Mouse (Mus musculus): ENCODE results near the gene Nkrf. TPM values are rescaled to one million over a fixed set of nuclear protein-coding genes. Genes with fewer than 3 reads are reported as not detected.

Nkrf gene
- total and polyA plus RNA-seq, 3 experiments, result 9.5 to 59.3 (median 14.1) TPM

DNA sequence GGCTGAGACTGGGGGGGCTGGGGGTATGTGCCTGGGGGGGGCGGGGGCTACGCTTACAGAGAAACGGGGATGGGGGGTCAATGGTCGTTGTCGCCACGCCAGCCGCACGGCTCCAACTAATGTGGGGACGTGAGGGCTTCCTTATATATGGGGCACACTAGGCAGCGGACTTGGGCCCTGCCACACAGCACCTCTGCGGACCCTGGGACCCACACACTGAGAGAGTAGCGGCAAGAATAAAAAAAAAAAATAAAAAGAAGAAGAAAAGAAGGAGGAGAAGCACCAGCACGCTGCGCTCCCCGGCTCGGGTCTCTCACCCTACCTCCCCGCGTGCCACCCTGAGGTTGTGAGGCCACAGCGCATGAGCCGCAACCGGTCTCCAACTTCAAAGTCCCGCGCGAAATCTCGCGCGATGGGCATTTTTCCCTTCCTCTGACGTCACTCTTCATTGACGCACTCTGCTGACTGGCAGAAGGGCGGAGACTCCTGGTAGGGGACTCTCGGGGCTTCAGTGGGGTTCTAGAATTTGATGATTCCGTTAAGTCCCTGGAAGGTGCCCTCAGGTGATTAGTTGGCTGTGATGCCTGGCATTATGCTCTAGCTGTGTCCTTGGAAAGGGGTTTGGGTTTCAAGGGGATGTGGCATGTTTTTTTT, 543 bp upstream of the Nkrf start (continued):
- TF ChIP-seq POLR2A (IDR thresholded peaks at IDR 0.05; ENCODE audit: control insufficient read depth in 1 of 2, insufficient read depth in 1 of 2, low read depth in 1 of 2, low read length in 2 of 2, poor library complexity in 1 of 2), result peak; percentile 80 to 97
- TF ChIP-seq MAX (IDR thresholded peaks at IDR 0.05; ENCODE audit: low read length), result peak; percentile 83
- no peak for TF ChIP-seq MEF2A (IDR thresholded peaks at IDR 0.05; ENCODE audit: extremely low read depth, insufficient replicate concordance, low read depth, low read length, poor library complexity, severe bottlenecking)
- no peak for TF ChIP-seq GATA1 (IDR thresholded peaks at IDR 0.05; ENCODE audit: low read depth, low read length)
- TF ChIP-seq TAL1 (IDR thresholded peaks at IDR 0.05; ENCODE audit: low read length), result no peak
- TF ChIP-seq MAFK (IDR thresholded peaks at IDR 0.05; ENCODE audit: borderline replicate concordance, low read depth, low read length), result no peak
- peak; percentile 78 for TF ChIP-seq NRF1 (IDR thresholded peaks at IDR 0.05; ENCODE audit: insufficient read depth, low read depth, low read length, poor library complexity, severe bottlenecking)
- peak; percentile 83 for TF ChIP-seq MYC (IDR thresholded peaks at IDR 0.05; ENCODE audit: low read depth, low read length)
- peak; percentile 91 for TF ChIP-seq POLR2AphosphoS2 (IDR thresholded peaks at IDR 0.05; ENCODE audit: low read length)
- peak; percentile 55 for TF ChIP-seq SIN3A (IDR thresholded peaks at IDR 0.05; ENCODE audit: low read length)
- no peak for TF ChIP-seq E2F4 (IDR thresholded peaks at IDR 0.05; ENCODE audit: borderline replicate concordance, low read depth, low read length)
- TF ChIP-seq ZKSCAN1 (IDR thresholded peaks at IDR 0.05; ENCODE audit: low read depth, low read length), result no peak
- TF ChIP-seq POLR2AphosphoS5 (IDR thresholded peaks at IDR 0.05; ENCODE audit: borderline replicate concordance, low read depth, low read length), result no peak
- TF ChIP-seq USF1 (IDR thresholded peaks at IDR 0.05; ENCODE audit: low read depth, low read length), result no peak
- TF ChIP-seq ETS1 (IDR thresholded peaks at IDR 0.05; ENCODE audit: low read depth, low read length), result peak; percentile 26; the same call in 1 of the 2 replicates
- peak; percentile 15; the same call in 1 of the 2 replicates for TF ChIP-seq ELF1 (IDR thresholded peaks at IDR 0.05; ENCODE audit: low read depth, low read length)
- TF ChIP-seq RAD21 (IDR thresholded peaks at IDR 0.05; ENCODE audit: low read depth, low read length), result no peak
- no peak for TF ChIP-seq CHD1 (IDR thresholded peaks at IDR 0.05; ENCODE audit: low read depth, low read length)
- TF ChIP-seq TBP (IDR thresholded peaks at IDR 0.05; ENCODE audit: low read depth, low read length), result peak; percentile 92
- peak; percentile 97 for TF ChIP-seq CHD2 (IDR thresholded peaks at IDR 0.05; ENCODE audit: low read length)
- TF ChIP-seq MXI1 (IDR thresholded peaks at IDR 0.05; ENCODE audit: low read depth, low read length), result peak; percentile 68
- TF ChIP-seq ZNF384 (IDR thresholded peaks at IDR 0.05; ENCODE audit: low read depth, low read length), result no peak; the same call in 1 of the 2 replicates
- no peak for TF ChIP-seq CTCF (IDR thresholded peaks at IDR 0.05 in 2 of 3, conservative IDR thresholded peaks at IDR 0.05 in 1 of 3; ENCODE audit: control insufficient read depth in 1 of 3, insufficient read depth in 1 of 3, low read depth in 2 of 3, low read length in 3 of 3, poor library complexity in 1 of 3, severe bottlenecking in 1 of 3)

DNA sequence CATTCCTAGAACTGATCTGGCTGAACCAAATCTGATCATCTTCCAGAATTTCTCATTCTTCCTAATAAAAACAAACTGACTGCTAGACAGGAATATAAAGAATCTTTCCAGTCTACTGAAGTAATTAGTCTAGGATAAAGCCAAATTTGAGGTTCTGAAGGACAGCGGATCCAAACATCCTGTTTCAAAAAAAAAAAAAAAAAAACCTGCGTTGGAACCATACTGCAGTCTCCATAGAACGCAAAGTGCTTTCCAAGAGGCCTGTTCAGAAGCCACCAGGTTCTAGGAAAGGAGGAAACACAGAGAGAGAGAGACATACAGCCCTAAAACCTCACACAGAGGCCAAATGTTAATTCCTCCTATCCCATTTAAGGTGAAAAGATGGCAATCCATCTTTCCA, 1.0 kb downstream of the Nkrf start:
- no peaks in the 10 kb centered on the region for H3K27me3 ChIP-seq (ENCODE audit: control insufficient read depth in 1 of 2, insufficient read depth in 2 of 2, low read length in 2 of 2)
- H3K27ac ChIP-seq (ENCODE audit: control insufficient read depth, low read depth, low read length), result no peak overlapping the region
- peaks cover 0 to 16% of the 10 kb centered on the region in 2 experiments; a peak in 2 of 4 replicates for H3K36me3 ChIP-seq (ENCODE audit: control insufficient read depth in 1 of 2, insufficient read depth in 2 of 2, low read length in 2 of 2)
- peak; percentile 17 for DNase-seq (ENCODE audit: low read depth, low spot score)
- peaks cover 3% of the 10 kb centered on the region in 2 experiments; a peak in 3 of 4 replicates for H3K4me1 ChIP-seq (ENCODE audit: control insufficient read depth in 1 of 2, insufficient read depth in 2 of 2, low read length in 2 of 2)
- no peak for TF ChIP-seq KAT2A (conservative IDR thresholded peaks at IDR 0.05; ENCODE audit: low read depth, low read length)
- TF ChIP-seq ZNF384 (IDR thresholded peaks at IDR 0.05; ENCODE audit: low read depth, low read length), result peak; percentile 51; the same call in 1 of the 2 replicates
- H3K9me3 ChIP-seq (replicated peaks; ENCODE audit: insufficient read depth, low read length), result no peaks in the 10 kb centered on the region
- peak overlapping the region; percentile 100 for H3K9ac ChIP-seq (ENCODE audit: control insufficient read depth, low read depth, low read length, poor library complexity, severe bottlenecking)
- H3K79me2 ChIP-seq (ENCODE audit: control insufficient read depth, insufficient read depth, low read length, poor library complexity), result peaks cover 34% of the 10 kb centered on the region
- H3K4me3 ChIP-seq (ENCODE audit: control insufficient read depth in 1 of 2, insufficient read depth in 1 of 2, low read depth in 2 of 2, low read length in 2 of 2), result peak overlapping the region; percentile 76 to 93
